Mouse (Mus musculus) pancreas, adult 10 weeks (tissue): Measurements from ENCODE around the gene Ifnab. TPM values are rescaled to one million over a fixed set of nuclear protein-coding genes. Genes with fewer than 3 reads are reported as not detected.

ENCODE experiments used
- polyA plus RNA-seq: library from polyadenylated mRNA; stranded (reverse); fragments of 350-450 nt; fragmentation: Illumina TruSeq; extraction: RNeasy Lipid Tissue Mini Kit (QIAGEN cat#74804); gene quantifications from one replicate; pipeline ENCODE4 v1.2.3, GENCODE M21; 2015; ENCODE audit warnings: low read depth, low replicate concordance; ENCODE audit not compliant: insufficient read depth

The Ifnab gene
- not detected for polyA plus RNA-seq

DNA sequence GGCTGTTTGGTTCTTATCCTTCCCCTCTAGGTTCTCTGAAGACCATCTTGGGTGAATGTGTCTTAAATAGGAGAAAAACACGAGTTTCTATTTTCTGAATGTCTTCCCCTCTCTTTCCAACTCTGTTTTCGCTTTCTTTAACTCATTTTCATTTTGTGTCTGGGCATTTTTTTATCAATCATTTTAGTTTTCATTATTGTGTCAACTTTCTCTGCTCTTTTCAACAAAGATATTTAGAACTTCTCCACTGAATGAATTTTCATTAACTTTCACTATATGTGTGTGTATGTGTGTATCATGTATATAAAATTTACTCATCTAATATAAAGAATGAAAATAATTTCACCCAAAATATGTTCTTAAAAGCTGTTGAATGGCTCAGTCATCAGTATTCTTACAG, at the start of gene Ifnab:
Gene Ifnab, minus strand, starts transcription at position 101 of the 400 bp plus-strand sequence.

DNA sequence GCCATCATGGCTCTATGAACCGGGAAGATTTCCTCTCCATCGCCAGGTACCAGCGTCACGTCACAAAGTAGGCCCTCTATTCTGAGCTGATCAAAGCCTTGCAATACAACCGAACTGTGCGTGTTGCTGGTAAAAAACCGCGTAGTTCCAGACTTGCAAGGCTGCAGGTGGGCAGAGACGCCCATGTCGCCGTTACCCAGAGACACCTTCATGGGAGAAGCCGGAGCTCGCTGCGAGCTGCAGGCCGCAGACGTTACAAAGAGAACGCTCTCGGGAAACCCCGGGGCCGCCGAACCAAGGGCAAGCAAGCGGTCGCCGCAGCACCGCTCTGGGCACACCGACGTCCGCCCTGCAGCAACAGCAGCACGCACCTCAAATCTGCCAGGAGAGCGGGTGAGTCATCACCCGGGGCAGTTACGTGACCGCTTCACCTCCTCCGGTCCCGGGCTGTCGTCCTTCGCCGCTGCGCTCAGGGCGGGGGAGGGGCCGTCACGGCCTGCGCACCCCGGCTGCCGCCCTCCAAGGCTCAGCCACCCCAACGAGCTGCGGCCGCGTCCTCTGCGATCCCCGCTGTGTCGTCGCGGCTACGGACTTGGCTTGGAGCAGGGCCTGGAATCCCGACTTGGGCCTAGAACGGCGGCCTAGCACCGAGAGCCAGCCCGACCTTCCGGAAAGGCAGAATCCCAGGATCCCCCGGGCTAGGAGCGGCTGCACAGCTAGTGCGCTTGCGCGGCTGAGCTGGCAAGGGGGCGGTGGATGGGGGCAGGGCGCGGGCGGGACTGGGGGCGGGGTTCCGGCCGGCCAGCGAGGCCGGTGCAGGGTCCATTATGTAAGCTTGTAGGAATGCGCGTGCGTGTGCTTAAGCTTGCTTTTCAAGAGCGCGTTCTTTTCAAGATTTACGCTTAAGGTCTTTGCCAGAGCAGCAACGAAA, 30.9 kb upstream of the Ifnab start, which contains the start of the genes Gm26566 and Klhl9:
Gene Gm26566, plus strand, starts transcription at position 15 of the 931 bp plus-strand sequence.
Gene Klhl9, minus strand, starts transcription at position 675 of the 931 bp plus-strand sequence.

DNA sequence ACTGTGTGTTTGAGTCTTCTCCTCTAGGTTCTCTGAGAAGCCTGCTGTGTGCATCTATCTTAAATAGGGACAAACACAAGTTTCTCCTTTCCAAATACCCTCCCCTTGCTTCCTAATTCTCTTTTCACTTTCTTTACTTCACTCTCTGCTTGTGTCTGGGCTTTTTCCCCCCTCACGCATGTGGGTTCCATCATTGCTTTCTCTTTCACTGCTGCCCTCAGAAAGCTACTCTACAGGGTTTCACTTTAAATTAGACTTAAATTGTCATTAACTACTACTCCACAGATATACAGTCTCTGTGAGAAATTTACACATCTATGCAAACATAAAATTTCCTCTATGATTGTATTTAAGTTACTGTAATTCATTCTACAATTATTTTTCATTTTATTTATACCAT, 7.3 kb downstream of the Ifnab start, which contains the start of gene Ifna2:
Gene Ifna2, minus strand, starts transcription at position 101 of the 400 bp plus-strand sequence.

DNA sequence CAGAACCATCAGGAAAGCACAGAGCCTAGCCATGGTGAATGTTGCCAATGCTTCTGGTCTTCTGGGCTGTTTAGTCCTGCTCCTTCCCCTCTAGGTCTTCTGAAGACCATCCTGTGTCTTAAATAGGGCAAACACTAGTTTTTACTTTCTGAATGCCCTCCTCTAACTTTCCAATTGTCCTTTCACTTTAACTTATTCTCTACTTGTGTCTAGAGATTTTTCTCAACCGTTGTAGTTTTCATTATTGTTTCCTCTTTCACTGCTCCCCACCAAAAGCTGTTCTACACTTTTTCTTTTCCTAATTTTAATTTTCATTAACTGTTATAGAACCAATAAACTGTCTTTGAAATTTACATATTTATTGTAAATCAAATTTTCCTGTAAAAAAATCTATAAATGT, 14.3 kb downstream of the Ifnab start, which contains the start of gene Ifna16:
Gene Ifna16, minus strand, starts transcription at position 101 of the 400 bp plus-strand sequence.

DNA sequence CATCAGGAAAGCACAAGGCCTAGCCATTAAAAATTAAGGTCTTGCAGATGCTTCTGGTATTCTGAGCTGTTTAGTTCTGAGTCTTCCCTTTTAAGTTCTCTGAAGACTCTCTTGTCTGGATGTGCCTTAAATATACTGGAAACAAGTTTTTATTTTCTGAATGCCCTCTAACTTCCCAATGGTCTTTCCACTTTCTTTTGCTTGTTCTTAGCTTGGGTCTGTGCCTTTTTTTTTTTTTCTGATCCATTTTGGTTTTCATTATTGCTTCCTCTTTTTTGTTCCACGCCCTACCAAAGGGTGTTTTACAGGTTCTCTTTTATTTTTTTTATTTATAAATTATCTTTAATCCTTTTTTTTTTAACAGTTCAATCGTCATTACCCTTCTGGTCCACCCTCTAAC, 46.8 kb downstream of the Ifnab start, which contains the start of gene Ifna13:
Gene Ifna13, minus strand, starts transcription at position 101 of the 400 bp plus-strand sequence.

Other genes starting within 250 kb of the Ifnab start
- not detected for gene Ifnb1, start 168.6 kb downstream of the Ifnab start, polyA plus RNA-seq
- gene Ifna15, start 133.1 kb downstream of the Ifnab start, polyA plus RNA-seq = not detected
- gene Ifna14, start 119.6 kb downstream of the Ifnab start, polyA plus RNA-seq = not detected
- gene Ifna9, start 99.0 kb downstream of the Ifnab start, polyA plus RNA-seq = not detected
- gene Ifna12, start 88.0 kb downstream of the Ifnab start, polyA plus RNA-seq = not detected
- not detected for gene C87499, start 56.9 kb downstream of the Ifnab start, polyA plus RNA-seq
- gene Ifna13, start 46.9 kb downstream of the Ifnab start, polyA plus RNA-seq = not detected
- not detected for gene Ifna16, start 14.4 kb downstream of the Ifnab start, polyA plus RNA-seq
- gene Ifna2, start 7.4 kb downstream of the Ifnab start, polyA plus RNA-seq = not detected
- gene Gm26566, start 30.4 kb upstream of the Ifnab start, polyA plus RNA-seq = not detected
- 7.4 TPM for gene Klhl9, start 31.1 kb upstream of the Ifnab start, polyA plus RNA-seq
- not detected for gene Gm13271, start 63.5 kb upstream of the Ifnab start, polyA plus RNA-seq
- gene Gm13283, start 68.8 kb upstream of the Ifnab start, polyA plus RNA-seq = not detected
- gene Gm13290, start 82.5 kb upstream of the Ifnab start, polyA plus RNA-seq = not detected
- gene Gm13289, start 85.6 kb upstream of the Ifnab start, polyA plus RNA-seq = not detected
- not detected for gene Gm13272, start 88.5 kb upstream of the Ifnab start, polyA plus RNA-seq
- not detected for gene Ifnz, start 90.8 kb upstream of the Ifnab start, polyA plus RNA-seq
- gene Gm13276, start 94.3 kb upstream of the Ifnab start, polyA plus RNA-seq = not detected
- not detected for gene Gm13277, start 97.3 kb upstream of the Ifnab start, polyA plus RNA-seq
- not detected for gene Gm13278, start 100.2 kb upstream of the Ifnab start, polyA plus RNA-seq
- not detected for gene Gm13275, start 103.1 kb upstream of the Ifnab start, polyA plus RNA-seq
- gene Gm13279, start 106.0 kb upstream of the Ifnab start, polyA plus RNA-seq = not detected
- not detected for gene Gm13285, start 108.3 kb upstream of the Ifnab start, polyA plus RNA-seq
- not detected for gene Gm13287, start 111.9 kb upstream of the Ifnab start, polyA plus RNA-seq
- not detected for gene Gm13288, start 114.2 kb upstream of the Ifnab start, polyA plus RNA-seq
- not detected for gene Ifna7, start 124.9 kb upstream of the Ifnab start, polyA plus RNA-seq
- not detected for gene Ifna11, start 128.6 kb upstream of the Ifnab start, polyA plus RNA-seq
- gene Ifna6, start 136.1 kb upstream of the Ifnab start, polyA plus RNA-seq = not detected
- not detected for gene Ifna5, start 144.2 kb upstream of the Ifnab start, polyA plus RNA-seq
- gene Ifna4, start 150.5 kb upstream of the Ifnab start, polyA plus RNA-seq = not detected
- not detected for gene Ifna1, start 158.7 kb upstream of the Ifnab start, polyA plus RNA-seq
- gene Ifne, start 188.8 kb upstream of the Ifnab start, polyA plus RNA-seq = not detected